Mouse (Mus musculus) heart, adult 2 months (tissue): ENCODE data around the gene Idnk.

ENCODE experiments used
- CTCF ChIP-seq: fragments of 200-600 bp; IDR thresholded peaks from 2 replicates; pipeline ENCODE4 v1.8.1; 2022; ENCODE audit warnings: antibody characterized with exemption, mild to moderate bottlenecking, moderate library complexity
- EP300 ChIP-seq: fragments of 200-500 bp; IDR thresholded peaks from 2 replicates; pipeline ENCODE4 v1.6.1; 2011; ENCODE audit warnings: low read depth, low read length, control low read depth; ENCODE audit not compliant: insufficient read depth
- POLR2A ChIP-seq: fragments of 200-500 bp; IDR thresholded peaks from 2 replicates; pipeline ENCODE4 v1.6.1; 2011; ENCODE audit warnings: mild to moderate bottlenecking, low read depth, low read length, control low read depth; ENCODE audit not compliant: insufficient read depth

GRCm38 (mm10) chr13:58189473-58189872 is 32.0 kb downstream of the Idnk start:
- TF ChIP-seq POLR2A, result no peak
- no peak for TF ChIP-seq EP300
- TF ChIP-seq CTCF, result no peak
